Mouse (Mus musculus): ENCODE results near the gene Ptprd.

- TF ChIP-seq CTCF (IDR thresholded peaks at IDR 0.05; ENCODE audit: low read depth, low read length): no peak
- TF ChIP-seq GATA2 (IDR thresholded peaks at IDR 0.05; ENCODE audit: borderline replicate concordance, low read depth, low read length): no peak
- TF ChIP-seq GATA1 (IDR thresholded peaks at IDR 0.05; ENCODE audit: borderline replicate concordance, low read length): no peak
Measured at GRCm38 (mm10) chr4:76175086-76175485, 2036.7 kb downstream of the Ptprd start.

All from G1E (cell line).